Mouse (Mus musculus) MEL-GATA-1-ER (cell line): ENCODE data around the gene Kcna1.

ENCODE experiments used
- DNase-seq: peaks from one replicate; pipeline ENCODE4 v3.0.0-alpha.2; 2012; ENCODE audit warnings: low read depth; ENCODE audit errors: extremely low read depth

Kcna1 gene

DNA sequence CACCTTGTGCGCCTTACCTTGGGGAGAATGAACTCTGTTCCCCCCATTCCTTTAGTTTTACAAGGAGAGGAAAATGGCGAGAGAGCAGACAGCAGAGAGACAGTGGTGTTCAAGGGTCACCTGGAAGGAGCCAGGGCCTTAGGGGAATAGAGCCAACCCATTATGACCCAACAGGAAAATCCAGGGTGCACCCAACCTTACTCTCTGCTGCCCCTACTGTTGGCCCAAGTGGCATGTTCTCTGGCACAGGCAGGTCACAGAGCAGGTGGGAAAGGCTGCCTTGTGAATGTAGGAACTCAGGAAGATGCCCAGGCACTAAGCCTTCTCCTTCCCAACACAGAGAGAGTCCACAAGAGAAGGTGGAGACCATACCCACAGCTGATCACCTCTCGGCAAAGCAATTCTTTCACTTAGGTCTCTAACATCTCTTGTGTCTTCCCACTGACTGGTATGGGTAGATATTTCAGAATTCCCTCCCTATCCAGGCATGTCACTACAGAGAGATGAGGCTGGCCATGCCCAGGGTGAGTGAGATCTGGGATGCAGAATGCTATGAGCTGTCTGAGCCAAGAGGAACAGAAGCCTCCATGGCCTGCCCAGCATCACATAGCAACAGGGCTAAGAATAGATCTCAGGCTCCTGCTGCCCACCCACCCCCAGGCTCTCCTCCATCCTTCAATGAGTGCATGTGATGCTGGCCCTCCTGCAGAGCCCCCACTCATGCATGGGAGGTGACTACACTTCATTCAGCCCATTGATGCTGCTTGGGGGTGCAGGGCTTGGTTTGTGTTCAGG is 46.8 kb downstream of the Kcna1 start:
- no peak for DNase-seq

DNA sequence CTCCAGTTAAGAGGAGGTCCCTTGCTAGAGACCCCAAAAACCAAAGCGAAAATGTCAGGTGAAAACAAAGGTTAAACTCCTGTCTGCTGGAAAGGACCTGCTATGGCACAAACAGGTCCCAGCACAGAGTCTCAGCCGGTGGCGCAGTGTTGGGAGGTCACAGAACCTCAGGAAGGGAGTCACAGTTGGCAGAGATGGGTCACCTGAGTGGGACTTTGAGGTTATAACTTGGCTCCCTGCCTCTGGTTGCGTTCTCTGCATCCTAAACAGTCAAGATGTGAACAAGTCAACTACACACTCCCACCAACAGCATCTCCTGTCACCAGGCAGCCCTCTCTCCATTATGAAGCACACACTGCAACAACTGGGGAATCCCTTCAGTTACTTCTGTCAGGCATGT is 48.4 kb downstream of the Kcna1 start:
- no peak for DNase-seq

DNA sequence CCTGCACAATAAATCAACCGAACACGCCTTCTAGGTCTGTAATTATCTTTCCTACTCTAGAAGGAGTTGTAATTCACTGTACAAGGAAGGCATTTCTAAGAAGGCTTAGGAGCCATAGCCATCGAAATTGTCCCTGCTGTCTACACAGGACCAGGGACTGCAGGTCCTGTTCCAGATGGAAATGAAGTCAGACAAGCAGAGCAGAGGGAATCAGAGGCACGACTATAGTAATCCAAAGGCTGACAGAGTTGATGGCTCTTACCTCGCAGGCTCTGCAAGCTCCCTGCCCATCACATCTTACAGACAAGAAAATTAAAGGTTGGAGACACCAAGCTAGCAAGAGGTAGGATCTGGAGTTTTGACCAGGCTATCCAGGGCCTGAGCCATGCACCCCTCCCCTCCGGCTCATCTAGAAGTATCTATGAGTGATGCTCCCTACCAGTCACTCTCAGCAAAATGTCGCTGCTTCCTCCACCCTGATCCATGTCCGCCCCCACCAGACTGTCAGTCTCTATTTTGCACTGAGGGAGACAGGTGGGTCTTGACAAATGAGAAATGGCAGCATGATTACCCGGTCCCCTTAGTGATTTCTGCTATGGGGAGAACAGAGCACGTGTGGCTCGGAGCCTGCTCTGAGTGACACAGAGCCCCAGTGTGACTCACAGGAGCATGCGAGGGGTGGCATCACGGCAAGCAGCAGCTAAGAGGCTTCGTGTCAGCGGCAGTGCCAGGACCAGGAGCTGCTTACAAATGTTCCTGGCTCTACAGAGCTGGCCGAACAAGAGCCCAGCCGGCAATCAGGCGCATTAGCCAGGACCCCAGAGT is 50.2 kb downstream of the Kcna1 start:
- DNase-seq, result no peak

DNA sequence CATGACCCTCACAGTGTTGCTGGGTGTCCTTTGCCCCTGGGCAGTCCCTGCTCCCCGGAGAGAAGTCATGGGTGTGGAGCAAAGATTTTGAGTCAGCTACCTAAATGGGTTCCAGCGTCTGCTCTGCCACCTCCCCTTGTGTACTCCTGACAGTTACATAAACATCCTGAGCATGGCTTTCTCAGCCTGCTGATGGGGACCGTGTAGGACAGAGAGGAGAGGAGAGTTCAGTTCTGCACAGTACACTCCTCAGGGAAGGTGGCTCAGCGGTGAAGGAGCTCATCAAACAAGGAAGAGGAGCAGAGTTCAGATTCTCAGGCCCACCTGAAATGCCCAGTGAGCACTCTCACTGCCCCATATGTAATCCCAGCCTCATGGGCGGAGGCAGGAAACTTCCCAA is 51.1 kb downstream of the Kcna1 start:
- DNase-seq, result no peak

DNA sequence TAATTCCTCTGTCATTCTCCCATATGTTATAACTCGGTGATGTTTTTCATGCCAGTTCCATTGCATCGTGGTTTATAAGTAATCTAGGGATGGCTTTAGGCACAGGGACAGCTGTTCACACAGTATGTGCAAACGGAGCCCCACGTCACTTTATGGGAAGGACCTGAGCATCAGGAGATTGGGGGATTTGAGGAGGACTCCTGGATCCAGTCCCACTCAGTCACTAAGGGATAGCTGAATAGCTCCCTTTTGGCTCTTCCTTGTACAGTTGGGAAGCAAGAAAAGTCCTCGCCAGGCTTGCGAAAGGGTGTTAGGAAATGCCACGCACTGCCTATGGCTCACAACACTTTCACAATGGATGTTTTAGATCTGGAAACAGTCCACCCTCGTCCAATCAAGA is 51.8 kb downstream of the Kcna1 start:
- no peak for DNase-seq

DNA sequence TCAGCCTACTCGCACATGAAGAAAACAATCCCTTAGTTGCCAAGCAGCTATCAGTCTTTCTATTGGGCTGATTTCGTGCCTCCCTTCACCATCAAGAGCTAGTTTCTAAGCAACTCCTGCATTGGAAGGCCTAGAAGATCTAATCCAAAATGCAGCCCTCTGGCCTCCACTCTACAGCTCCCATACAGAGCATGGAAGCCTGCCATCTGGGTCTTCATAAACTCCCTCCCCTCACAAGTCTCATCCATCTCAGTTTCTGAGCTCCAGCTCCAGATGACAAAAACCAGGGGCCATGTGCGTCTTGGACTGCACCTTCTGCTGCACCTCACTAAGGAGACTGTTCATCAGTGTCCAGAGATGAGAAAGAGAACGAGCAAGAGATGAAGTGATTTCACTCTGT is 52.8 kb downstream of the Kcna1 start:
- DNase-seq, result no peak
